Mouse (Mus musculus) hindbrain, embryonic 11.5 days (tissue): ENCODE measurements around the gene Serpinb9. TPM values are rescaled to one million over a fixed set of nuclear protein-coding genes. Genes with fewer than 3 reads are reported as not detected.
"Not testable (repeated sequence)": the region's sequence is repeated elsewhere in the genome, so short reads cannot be mapped to it uniquely, and the experiment has no call there.

ENCODE experiments used
- ATAC-seq: fragments of 200-750 bp; cut with Nextera tagmentation; 2 replicates; pipeline ENCODE4 v1.8.0; 2017; ENCODE audit warnings: mild to moderate bottlenecking, moderate TSS enrichment, moderate library complexity; ENCODE audit not compliant: low FRiP score
- DNase-seq: peaks from one replicate; pipeline ENCODE4 v3.0.0-alpha.2; 2015; ENCODE audit warnings: low spot score
- H3K27ac ChIP-seq: fragments of 300-500 bp; sonication (generic); 2 replicates; pipeline ENCODE4 v1.5.1; 2014; ENCODE audit warnings: mild to moderate bottlenecking, low read depth, low read length
- H3K27me3 ChIP-seq: fragments of 300-500 bp; sonication (generic); 2 replicates; pipeline ENCODE4 v1.6.1; 2014; ENCODE audit warnings: mild to moderate bottlenecking, low read length, moderate library complexity, mixed read lengths; ENCODE audit not compliant: control insufficient read depth, insufficient read depth
- H3K36me3 ChIP-seq: fragments of 300-500 bp; sonication (generic); 2 replicates; pipeline ENCODE4 v1.6.1; 2014; ENCODE audit warnings: mild to moderate bottlenecking, low read length, moderate library complexity, mixed read lengths; ENCODE audit not compliant: control insufficient read depth, insufficient read depth
- H3K4me1 ChIP-seq: fragments of 300-500 bp; sonication (generic); replicated peaks from 2 replicates; pipeline ENCODE4 v1.6.1; 2014; ENCODE audit warnings: low read length, mixed read lengths; ENCODE audit not compliant: control insufficient read depth, insufficient read depth
- H3K4me2 ChIP-seq: fragments of 300-500 bp; sonication (generic); replicated peaks from 2 replicates; pipeline ENCODE4 v1.6.1; 2014; ENCODE audit warnings: mild to moderate bottlenecking, low read depth, low read length
- H3K4me3 ChIP-seq: fragments of 300-500 bp; sonication (generic); 2 replicates; pipeline ENCODE4 v1.5.1; 2014; ENCODE audit warnings: low read depth, low read length
- H3K9ac ChIP-seq: fragments of 300-500 bp; sonication (generic); 2 replicates; pipeline ENCODE4 v1.6.1; 2014; ENCODE audit warnings: low read depth, low read length
- H3K9me3 ChIP-seq: fragments of 300-500 bp; sonication (generic); 2 replicates; pipeline ENCODE4 v1.6.1; 2016; ENCODE audit warnings: low read length; ENCODE audit not compliant: control insufficient read depth
- WGBS: fragments of 180-500 bp; shearing (Covaris S2); extraction: QIAGEN DNeasy Blood & Tissue Kit; methylation state at CpG from one replicate; pipeline ENCODE4 v1.1.7; 2014; 5-methylcytosine and 5-hydroxymethylcytosine counted together
- polyA plus RNA-seq: library from polyadenylated mRNA; unstranded; fragments of >200 nt; fragmentation: Nextera tagmentation; extraction: Ambion mirVana; gene quantifications from 2 replicates; pipeline ENCODE4 v1.2.1, GENCODE M21; 2014

The Serpinb9 gene
- polyA plus RNA-seq, 1 experiment from 2014 or later: 2.2 TPM

DNA sequence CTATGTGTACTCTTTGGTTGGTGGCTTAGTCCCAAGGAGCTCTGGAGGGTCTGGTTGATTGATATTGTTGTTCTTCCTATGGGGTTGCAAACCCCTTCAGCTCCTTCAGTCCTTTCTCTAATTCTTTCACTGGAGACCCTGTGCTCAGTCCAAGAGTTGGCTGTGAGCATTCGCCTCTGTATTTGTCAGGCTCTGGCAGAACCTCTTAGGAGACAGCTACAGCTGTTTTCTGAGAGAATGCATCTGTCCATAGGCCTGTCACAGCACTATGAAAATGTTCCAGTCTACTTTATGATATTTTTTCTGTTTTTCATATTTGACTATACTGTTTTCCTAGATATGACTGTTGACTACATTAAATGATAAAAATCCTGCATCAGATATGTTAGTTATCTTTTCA is 9.3 kb downstream of the Serpinb9 start:
- 85% methylated on average over 1 of the region's 1 CpGs for WGBS
- Histone ChIP-seq H3K36me3 (no peaks in the 10 kb centered on the region), H3K9me3 (no peaks in the 10 kb centered on the region), H3K27ac (no peak overlapping the region), H3K4me1 (no peaks in the 10 kb centered on the region), H3K27me3 (no peaks in the 10 kb centered on the region), H3K4me3 (no peak overlapping the region), H3K9ac (no peak overlapping the region), H3K4me2 (no peak overlapping the region)
- DNase-seq (no peak), ATAC-seq (no peak)

DNA sequence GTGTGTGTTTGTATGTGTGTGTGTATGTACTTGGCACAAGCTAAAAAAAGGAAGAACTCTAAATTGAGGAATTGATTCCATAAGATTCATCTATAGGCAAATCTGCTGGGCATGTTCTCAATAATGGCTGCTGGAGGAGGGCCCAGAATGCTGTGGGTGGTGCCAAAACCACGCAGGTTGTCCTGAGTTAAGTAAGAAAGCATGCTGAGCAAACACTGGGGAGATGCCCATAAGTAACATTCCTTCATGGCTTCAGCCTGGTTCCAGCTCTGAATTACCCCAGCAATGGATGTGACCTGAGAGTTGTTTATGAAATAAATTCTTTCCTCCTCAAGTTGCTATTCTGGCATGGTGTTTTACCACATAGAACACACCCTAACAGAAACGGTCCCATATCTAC is 10.2 kb downstream of the Serpinb9 start:
- Histone ChIP-seq H3K9me3 (no peaks in the 10 kb centered on the region), H3K4me1 (no peaks in the 10 kb centered on the region), H3K36me3 (no peaks in the 10 kb centered on the region), H3K4me3 (no peak overlapping the region), H3K27me3 (no peaks in the 10 kb centered on the region), H3K27ac (no peak overlapping the region), H3K4me2 (no peak overlapping the region), H3K9ac (no peak overlapping the region)
- WGBS: 61% methylated on average over 2 of the region's 2 CpGs
- DNase-seq (no peak), ATAC-seq (no peak)

DNA sequence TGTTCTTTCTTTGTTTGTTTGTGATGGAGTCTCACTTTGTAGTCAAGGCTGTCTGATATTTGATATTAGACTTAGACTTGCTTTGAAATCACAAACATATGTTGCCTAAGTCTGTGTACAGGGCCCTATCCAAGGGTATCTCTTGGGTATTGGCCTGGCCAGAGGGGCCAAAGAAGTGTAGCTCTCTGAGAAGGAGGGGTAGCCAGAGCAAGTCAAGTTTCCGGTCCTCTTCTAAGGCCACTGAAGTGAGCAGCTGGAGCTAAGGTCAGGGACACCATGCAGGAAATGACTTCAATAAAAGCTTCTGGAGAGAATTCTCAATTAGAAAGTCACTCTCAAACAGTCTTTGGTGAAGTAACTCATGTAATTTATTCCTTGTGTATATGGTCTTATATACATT is 19.3 kb downstream of the Serpinb9 start:
- Histone ChIP-seq H3K4me2 (no peak overlapping the region), H3K36me3 (no peaks in the 10 kb centered on the region), H3K4me1 (no peaks in the 10 kb centered on the region), H3K4me3 (no peak overlapping the region), H3K9ac (no peak overlapping the region), H3K27ac (no peak overlapping the region), H3K27me3 (no peaks in the 10 kb centered on the region), H3K9me3 (no peaks in the 10 kb centered on the region)
- WGBS: 97% methylated on average over 1 of the region's 1 CpGs
- DNase-seq (no peak), ATAC-seq (no peak)

DNA sequence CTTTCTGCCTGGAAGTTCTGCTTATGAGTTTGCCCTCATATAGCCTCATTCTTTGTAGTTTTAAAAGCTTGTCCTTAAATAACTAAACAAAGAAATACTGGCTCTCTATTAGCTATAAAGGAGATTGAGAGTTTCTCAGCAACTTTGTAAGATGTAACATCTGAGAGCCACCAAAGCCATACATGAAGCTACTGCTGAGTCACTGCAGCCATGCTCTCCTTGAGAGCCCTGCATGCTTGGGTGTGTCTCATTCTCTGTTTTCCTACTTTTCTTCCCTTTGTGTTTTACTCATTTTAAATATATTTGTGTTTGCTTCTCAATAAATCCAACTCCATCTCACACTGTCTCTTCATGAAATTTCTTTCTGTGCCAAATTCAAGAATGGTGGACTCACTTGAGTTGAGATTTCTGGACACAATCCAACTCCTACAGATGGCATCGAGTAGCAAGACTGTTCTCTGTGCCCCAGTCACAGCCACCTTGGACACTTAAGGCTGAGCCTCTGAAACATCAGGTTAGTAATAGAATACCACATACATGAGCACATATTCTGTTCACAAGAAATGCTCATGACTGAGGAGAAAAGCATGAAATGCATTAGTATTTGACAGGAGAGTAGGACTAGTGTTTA is 23.5 kb downstream of the Serpinb9 start:
- no peaks in the 10 kb centered on the region for H3K27me3 ChIP-seq
- no peaks in the 10 kb centered on the region for H3K36me3 ChIP-seq
- H3K4me3 ChIP-seq: no peak overlapping the region
- H3K4me1 ChIP-seq: no peaks in the 10 kb centered on the region
- no peak overlapping the region for H3K9ac ChIP-seq
- H3K27ac ChIP-seq: no peak overlapping the region
- H3K4me2 ChIP-seq: no peak overlapping the region
- DNase-seq: no peak
- ATAC-seq: no peak
- H3K9me3 ChIP-seq: no peaks in the 10 kb centered on the region
- WGBS: 78% methylated on average over 1 of the region's 1 CpGs

DNA sequence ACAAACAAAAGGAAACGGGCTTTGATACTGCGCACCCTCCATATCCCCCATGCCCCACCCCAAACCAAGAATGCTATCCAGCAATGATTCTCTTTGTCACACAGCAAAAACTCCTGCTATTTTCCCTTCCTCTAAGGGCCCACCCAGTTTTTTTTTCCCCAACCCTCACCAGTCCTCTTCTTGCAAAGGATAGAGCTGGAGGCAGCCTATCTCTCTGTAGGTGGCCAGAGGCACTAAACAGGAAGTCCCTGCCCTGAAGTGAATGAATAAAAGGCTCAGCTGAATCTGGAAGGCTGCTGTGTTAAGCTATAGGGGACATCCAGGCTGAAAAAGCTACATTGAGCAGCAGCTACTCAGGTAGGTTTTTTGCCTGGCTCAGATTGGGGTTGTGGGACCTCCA is 24.2 kb downstream of the Serpinb9 start, which contains the start of gene Serpinb9b:
Gene Serpinb9b (plus strand): TSS at position 173 of the 400 bp plus-strand sequence.
- Histone ChIP-seq H3K4me1 (no peaks in the 10 kb centered on the region), H3K9ac (no peak within 1 kb of the TSS), H3K9me3 (no peaks in the 10 kb centered on the region), H3K36me3 (no peaks in the 10 kb centered on the region), H3K27ac (no peak within 1 kb of the TSS), H3K4me3 (no peak within 1 kb of the TSS), H3K27me3 (no peaks in the 10 kb centered on the region), H3K4me2 (no peak within 1 kb of the TSS)
- WGBS: 88% methylated on average over 2 of the region's 2 CpGs
- no peak for ATAC-seq
- no peak for DNase-seq

DNA sequence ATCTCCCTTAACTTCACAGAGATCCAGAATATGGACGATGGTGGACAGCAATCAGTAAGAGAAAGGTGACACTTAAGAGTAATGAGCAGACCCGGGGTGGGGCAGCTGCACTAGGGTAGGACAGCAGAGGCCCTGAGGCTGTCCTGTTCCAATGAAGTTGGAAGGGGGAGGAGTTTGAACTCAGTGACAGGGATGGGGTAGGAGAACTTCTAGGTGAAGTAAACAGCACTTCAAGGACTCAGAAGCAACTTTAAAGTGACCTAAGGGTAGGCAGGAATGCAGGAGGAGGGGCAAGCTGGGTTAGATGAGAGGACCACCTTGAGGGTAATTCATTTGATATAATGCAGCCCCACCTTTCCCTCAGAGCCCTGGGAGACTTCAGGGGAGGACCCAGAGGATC is 25.1 kb downstream of the Serpinb9 start:
- H3K4me3 ChIP-seq: no peak overlapping the region
- no peak overlapping the region for H3K27ac ChIP-seq
- WGBS: 62% methylated on average over 2 of the region's 2 CpGs
- no peaks in the 10 kb centered on the region for H3K27me3 ChIP-seq
- H3K36me3 ChIP-seq: no peaks in the 10 kb centered on the region
- no peak for ATAC-seq
- H3K4me2 ChIP-seq: no peak overlapping the region
- H3K9ac ChIP-seq: no peak overlapping the region
- H3K9me3 ChIP-seq: no peaks in the 10 kb centered on the region
- H3K4me1 ChIP-seq: no peaks in the 10 kb centered on the region
- no peak for DNase-seq

DNA sequence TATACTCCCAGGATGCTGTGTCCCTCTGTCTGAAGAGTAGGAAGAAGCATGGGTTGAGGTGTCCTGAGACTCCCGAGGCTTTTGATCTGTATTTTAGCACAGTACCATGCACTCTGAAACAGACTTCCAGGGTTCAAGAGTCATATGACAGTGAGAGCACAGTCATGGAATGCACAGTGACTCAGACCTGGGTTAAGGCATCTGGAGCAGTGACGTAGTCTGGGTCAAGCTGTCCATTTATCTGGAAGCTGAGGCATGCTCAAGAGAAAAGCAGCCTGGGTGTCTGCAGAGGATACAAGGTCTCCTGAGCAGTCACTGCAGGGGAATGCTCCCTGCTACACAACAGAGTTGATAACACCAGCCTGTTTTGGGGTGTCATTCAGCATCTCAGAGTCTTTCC is 25.5 kb downstream of the Serpinb9 start:
- ATAC-seq: no peak
- Histone ChIP-seq H3K27ac (no peak overlapping the region), H3K27me3 (no peaks in the 10 kb centered on the region), H3K4me3 (no peak overlapping the region), H3K9ac (no peak overlapping the region), H3K9me3 (no peaks in the 10 kb centered on the region), H3K36me3 (no peaks in the 10 kb centered on the region), H3K4me1 (no peaks in the 10 kb centered on the region), H3K4me2 (no peak overlapping the region)
- DNase-seq: no peak
- 72% methylated on average over 2 of the region's 2 CpGs for WGBS

DNA sequence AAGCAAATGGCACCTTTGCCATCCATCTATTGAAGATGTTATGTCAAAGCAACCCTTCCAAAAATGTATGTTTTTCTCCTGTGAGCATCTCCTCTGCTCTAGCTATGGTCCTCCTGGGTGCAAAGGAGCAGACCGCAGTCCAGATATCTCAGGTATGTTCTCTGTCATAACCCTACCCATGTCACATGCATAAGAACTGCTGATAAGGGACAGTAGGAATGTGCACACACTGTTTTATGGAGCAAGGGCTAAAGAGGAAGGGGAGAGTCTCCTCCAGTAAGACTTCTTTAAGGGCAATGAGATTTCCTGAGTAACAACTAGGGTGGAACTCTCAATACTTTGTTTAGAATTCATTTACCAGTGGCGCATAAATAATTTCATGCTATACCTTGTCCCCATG is 26.4 kb downstream of the Serpinb9 start:
- H3K9ac ChIP-seq, ATAC-seq, H3K4me3 ChIP-seq, H3K27me3 ChIP-seq, H3K9me3 ChIP-seq, DNase-seq, H3K36me3 ChIP-seq, H3K4me1 ChIP-seq, H3K4me2 ChIP-seq, H3K27ac ChIP-seq: not testable (repeated sequence)
- 100% methylated on average over 2 of the region's 2 CpGs for WGBS

DNA sequence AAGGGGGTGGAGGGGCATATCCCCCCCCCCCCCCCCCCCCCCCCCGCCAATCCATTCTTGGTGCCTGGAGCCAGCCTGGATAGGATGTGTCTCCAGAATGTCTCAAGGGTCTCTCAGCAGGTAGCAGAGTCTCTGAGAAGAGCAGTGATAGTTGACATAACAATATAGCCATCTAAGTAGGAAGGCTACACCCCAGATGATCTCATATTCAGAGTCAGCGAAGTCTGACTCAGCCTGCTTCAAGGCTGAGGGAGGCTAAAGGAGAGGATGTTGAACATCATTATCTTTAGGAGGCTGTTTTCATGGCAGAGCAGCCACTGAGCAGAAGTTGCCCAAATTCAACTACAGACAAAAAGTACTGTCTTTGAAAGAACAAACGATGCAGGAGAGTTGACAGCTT is 27.2 kb downstream of the Serpinb9 start:
- WGBS: 84% methylated on average over 2 of the region's 3 CpGs
- no peak overlapping the region for H3K4me3 ChIP-seq
- H3K27me3 ChIP-seq: no peaks in the 10 kb centered on the region
- no peak overlapping the region for H3K4me2 ChIP-seq
- H3K27ac ChIP-seq: no peak overlapping the region
- ATAC-seq: no peak
- no peaks in the 10 kb centered on the region for H3K9me3 ChIP-seq
- H3K36me3 ChIP-seq: no peaks in the 10 kb centered on the region
- DNase-seq: no peak
- H3K9ac ChIP-seq: no peak overlapping the region
- H3K4me1 ChIP-seq: no peaks in the 10 kb centered on the region
